Mouse (Mus musculus): Measurements from ENCODE around the gene Tlx3. TPM values are rescaled to one million over a fixed set of nuclear protein-coding genes. Genes with fewer than 3 reads are reported as not detected.

The Tlx3 gene
- total RNA-seq, 2 experiments from 2014 or later, result not detected

- TF ChIP-seq CTCF (IDR thresholded peaks at IDR 0.05), result no peak
- DNase-seq (ENCODE audit: extremely low spot score in 1 of 2, low spot score in 2 of 2), result no peak
- Histone ChIP-seq H3K4me3 (no peak overlapping the region), H3K27ac (no peak overlapping the region)
- intact Hi-C loops (cut with DNase I), result no loop called here
Observed at GRCm38 (mm10) chr11:33195531-33196446, 7.6 kb downstream of the Tlx3 start.

- no peak overlapping the region for H3K27ac ChIP-seq
- intact Hi-C loops (cut with DNase I), result no loop called here
- H3K4me3 ChIP-seq, result no peak overlapping the region
- DNase-seq (ENCODE audit: extremely low spot score in 1 of 2, low spot score in 2 of 2), result no peak
- no peak for TF ChIP-seq CTCF (IDR thresholded peaks at IDR 0.05)
Observed at GRCm38 (mm10) chr11:33195061-33195460, 8.3 kb downstream of the Tlx3 start.

GRCm38 (mm10) chr11:33193695-33194094 is 9.7 kb downstream of the Tlx3 start:
- Histone ChIP-seq H3K27ac (no peak overlapping the region), H3K4me3 (no peak overlapping the region)
- no peak for TF ChIP-seq CTCF (IDR thresholded peaks at IDR 0.05)
- intact Hi-C loops (cut with DNase I), result no loop called here
- DNase-seq (ENCODE audit: extremely low spot score in 1 of 2, low spot score in 2 of 2), result no peak

GRCm38 (mm10) chr11:33181804-33182203 is 21.6 kb downstream of the Tlx3 start:
- no peak for TF ChIP-seq CTCF (IDR thresholded peaks at IDR 0.05)
- no peak overlapping the region for H3K27ac ChIP-seq
- no peak overlapping the region for H3K4me3 ChIP-seq
- no peak for DNase-seq (ENCODE audit: extremely low spot score in 1 of 2, low spot score in 2 of 2)
- intact Hi-C loops (cut with DNase I), result no loop called here

GRCm38 (mm10) chr11:33180701-33181116 is 22.7 kb downstream of the Tlx3 start:
- intact Hi-C loops (cut with DNase I), result no loop called here
- no peak overlapping the region for H3K27ac ChIP-seq
- TF ChIP-seq CTCF (IDR thresholded peaks at IDR 0.05), result no peak
- H3K4me3 ChIP-seq, result no peak overlapping the region
- DNase-seq (ENCODE audit: extremely low spot score in 1 of 2, low spot score in 2 of 2), result no peak

GRCm38 (mm10) chr11:33179802-33180201 is 23.6 kb downstream of the Tlx3 start:
- no peak for DNase-seq (ENCODE audit: extremely low spot score in 1 of 2, low spot score in 2 of 2)
- TF ChIP-seq CTCF (IDR thresholded peaks at IDR 0.05), result no peak
- H3K4me3 ChIP-seq, result no peak overlapping the region
- intact Hi-C loops (cut with DNase I), result loop anchor here (5.0 to 10.0 kb wide), 3 partner anchors 252 to 735 kb away; no protein-coding TSS in a partner anchor
- H3K27ac ChIP-seq, result no peak overlapping the region

- no peak for DNase-seq (ENCODE audit: extremely low spot score in 1 of 2, low spot score in 2 of 2)
- peak; percentile 87 for TF ChIP-seq CTCF (IDR thresholded peaks at IDR 0.05)
- intact Hi-C loops (cut with DNase I), result loop anchor here (1.0 to 10.0 kb wide), 6 partner anchors 119 to 738 kb away; no protein-coding TSS in a partner anchor
Observed at GRCm38 (mm10) chr11:33176525-33177245, 26.7 kb downstream of the Tlx3 start.

GRCm38 (mm10) chr11:33175768-33176167 is 27.6 kb downstream of the Tlx3 start:
- H3K4me3 ChIP-seq, result no peak overlapping the region
- H3K27ac ChIP-seq, result no peak overlapping the region
- intact Hi-C loops (cut with DNase I), result loop anchor here (1.0 to 10.0 kb wide), 6 partner anchors 120 to 739 kb away; no protein-coding TSS in a partner anchor
- no peak for DNase-seq (ENCODE audit: extremely low spot score in 1 of 2, low spot score in 2 of 2)
- no peak for TF ChIP-seq CTCF (IDR thresholded peaks at IDR 0.05)

More at GRCm38 (mm10) chr11:33176525-33177245, 26.7 kb downstream of the Tlx3 start:
- H3K4me3 ChIP-seq, result no peak overlapping the region
- H3K27ac ChIP-seq, result no peak overlapping the region

GRCm38 (mm10) chr11:33170489-33170888 is 32.9 kb downstream of the Tlx3 start:
- Histone ChIP-seq H3K27ac (no peak overlapping the region), H3K4me3 (no peak overlapping the region)
- peak in 1 of 2 experiments; percentile 46 for DNase-seq (ENCODE audit: extremely low spot score in 1 of 2, low spot score in 2 of 2)
- TF ChIP-seq CTCF (IDR thresholded peaks at IDR 0.05), result peak; percentile 73
- intact Hi-C loops (cut with DNase I), result loop anchor here (10.0 kb wide), 1 partner anchor 744 kb away; no protein-coding TSS in a partner anchor

GRCm38 (mm10) chr11:33162998-33163506 is 40.3 kb downstream of the Tlx3 start, which contains the start of gene Npm1:
Gene Npm1, minus strand, starts transcription at chr11:33163206.
- TF ChIP-seq CTCF (IDR thresholded peaks at IDR 0.05), result no peak
- Histone ChIP-seq H3K4me3 (peak within 1 kb of the TSS; percentile 78), H3K27ac (peak within 1 kb of the TSS; percentile 91)
- intact Hi-C loops (cut with DNase I), result loop anchor here (1.0 to 5.0 kb wide), 2 partner anchors 37 to 521 kb away; partner anchors contain the start of gene Fbxw11
- DNase-seq (ENCODE audit: extremely low spot score in 1 of 2, low spot score in 2 of 2), result peak; percentile 99 to 100

GRCm38 (mm10) chr11:33162211-33162997 is 41.0 kb downstream of the Tlx3 start:
- DNase-seq (ENCODE audit: extremely low spot score in 1 of 2, low spot score in 2 of 2), result peak; percentile 56 to 63
- peak overlapping the region; percentile 78 for H3K4me3 ChIP-seq
- intact Hi-C loops (cut with DNase I), result loop anchor here (5.0 kb wide), 1 partner anchor 520 kb away; the partner anchor contains the start of gene Fbxw11
- TF ChIP-seq CTCF (IDR thresholded peaks at IDR 0.05), result no peak
- peak overlapping the region; percentile 76 for H3K27ac ChIP-seq
